Mouse (Mus musculus) spleen, adult 2 months (tissue): ENCODE results near the gene Pqbp1.

Experiments used
- CTCF ChIP-seq: fragments of 200-500 bp; IDR thresholded peaks from 2 replicates; pipeline ENCODE4 v1.5.1; 2011; ENCODE audit warnings: mild to moderate bottlenecking, inconsistent platforms; ENCODE audit not compliant: insufficient read depth, insufficient read length, insufficient replicate concordance; ENCODE audit errors: extremely low read depth
- POLR2A ChIP-seq: fragments of 200-500 bp; IDR thresholded peaks from 2 replicates; pipeline ENCODE4 v1.6.1; 2011; ENCODE audit warnings: low read depth, low read length, inconsistent platforms

DNA sequence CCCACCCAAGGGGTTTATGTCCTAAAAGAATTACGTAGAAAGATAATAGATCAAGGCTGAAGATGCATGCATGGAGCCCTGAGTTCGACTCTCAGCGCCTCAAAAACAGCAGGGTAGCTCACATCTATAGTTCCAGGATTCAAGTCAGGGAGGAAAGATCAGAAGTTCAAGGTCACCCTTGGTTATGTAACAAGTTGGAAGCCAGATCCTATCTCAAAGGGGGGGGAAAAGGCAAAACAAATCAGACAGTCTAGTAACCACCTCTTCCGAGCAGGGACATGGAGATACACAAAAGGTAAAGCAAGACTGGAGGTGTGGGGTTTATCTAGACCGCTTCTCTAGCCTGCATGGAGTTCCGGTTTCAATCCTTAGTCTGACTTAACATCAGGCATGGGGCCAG lies 27.2 kb upstream of the Pqbp1 start:
- no peak for TF ChIP-seq CTCF
- TF ChIP-seq POLR2A = no peak
